Mouse (Mus musculus) lung, postnatal 4 days (tissue): Measurements from ENCODE around the gene Pam16.
"Not testable (repeated sequence)": the region's sequence is repeated elsewhere in the genome, so short reads cannot be mapped to it uniquely, and the experiment has no call there.

Source experiments
- DNase-seq, 2 experiments: peaks; one replicate each; pipeline ENCODE4 v3.0.0; 2021

Pam16 gene

DNA sequence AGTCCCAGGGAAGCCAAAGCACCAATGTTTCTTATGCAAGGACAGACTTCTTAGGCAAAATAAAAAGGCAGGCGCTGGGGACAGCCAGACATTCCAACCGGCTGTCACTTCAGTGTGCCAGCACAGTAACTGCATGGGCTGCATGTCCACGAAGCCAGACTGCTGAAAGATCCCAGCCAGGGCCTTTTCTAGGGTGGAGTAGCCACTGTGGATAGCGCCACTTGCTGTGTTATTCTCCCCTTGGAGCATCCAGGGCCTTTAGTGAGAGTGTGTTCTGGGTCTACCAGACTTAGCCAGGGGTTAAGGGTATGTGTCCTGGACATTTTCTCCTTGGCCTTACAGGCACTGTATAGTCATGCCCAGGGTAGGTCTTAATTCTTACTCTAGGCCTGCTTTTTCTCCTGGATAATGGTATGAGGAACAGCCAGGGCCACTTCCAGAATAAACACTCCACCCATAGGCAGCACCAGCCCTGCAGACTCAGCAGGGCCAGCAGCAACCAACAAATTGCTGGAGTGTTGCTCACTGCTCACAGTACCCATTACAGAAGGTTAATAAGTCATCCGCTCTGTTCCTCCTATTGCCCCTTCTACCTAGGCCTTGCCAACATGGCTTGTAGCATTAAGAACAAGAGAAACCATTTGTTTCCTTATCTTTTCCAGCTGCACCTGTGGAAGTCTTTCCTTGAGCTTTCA, 37.1 kb downstream of the Pam16 start:
- peak; percentile 42 to 57 for DNase-seq

DNA sequence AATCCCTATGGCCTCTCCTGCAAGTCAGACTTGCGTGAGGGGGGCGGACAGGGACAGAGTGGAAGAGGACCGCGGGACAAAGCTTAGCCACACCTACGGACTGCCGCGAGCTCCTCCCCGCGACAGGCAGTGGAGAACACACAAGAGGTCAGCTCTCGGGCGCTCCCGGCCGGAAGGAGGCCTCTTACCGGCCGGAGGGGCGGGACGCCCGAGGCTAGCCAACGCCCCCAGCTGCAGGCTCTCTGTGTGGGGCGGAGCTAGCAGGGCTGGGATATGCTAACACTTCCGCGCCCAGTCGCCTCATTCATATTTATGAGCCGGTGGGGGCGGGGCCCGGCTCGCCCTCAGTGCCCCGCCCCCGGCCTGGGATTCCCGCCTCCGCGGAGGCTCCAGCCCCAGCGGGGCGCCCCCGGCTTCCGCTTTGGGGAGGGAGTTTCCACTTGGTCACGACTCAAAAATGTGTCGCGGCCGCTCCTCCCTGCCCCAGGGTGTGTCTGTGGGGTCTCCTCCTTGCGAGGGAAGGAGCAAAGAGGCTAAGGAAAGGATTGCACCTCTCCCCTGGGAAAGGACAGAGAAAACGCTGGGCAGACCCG, 38.2 kb downstream of the Pam16 start:
- peak; percentile 99 to 100 for DNase-seq

DNA sequence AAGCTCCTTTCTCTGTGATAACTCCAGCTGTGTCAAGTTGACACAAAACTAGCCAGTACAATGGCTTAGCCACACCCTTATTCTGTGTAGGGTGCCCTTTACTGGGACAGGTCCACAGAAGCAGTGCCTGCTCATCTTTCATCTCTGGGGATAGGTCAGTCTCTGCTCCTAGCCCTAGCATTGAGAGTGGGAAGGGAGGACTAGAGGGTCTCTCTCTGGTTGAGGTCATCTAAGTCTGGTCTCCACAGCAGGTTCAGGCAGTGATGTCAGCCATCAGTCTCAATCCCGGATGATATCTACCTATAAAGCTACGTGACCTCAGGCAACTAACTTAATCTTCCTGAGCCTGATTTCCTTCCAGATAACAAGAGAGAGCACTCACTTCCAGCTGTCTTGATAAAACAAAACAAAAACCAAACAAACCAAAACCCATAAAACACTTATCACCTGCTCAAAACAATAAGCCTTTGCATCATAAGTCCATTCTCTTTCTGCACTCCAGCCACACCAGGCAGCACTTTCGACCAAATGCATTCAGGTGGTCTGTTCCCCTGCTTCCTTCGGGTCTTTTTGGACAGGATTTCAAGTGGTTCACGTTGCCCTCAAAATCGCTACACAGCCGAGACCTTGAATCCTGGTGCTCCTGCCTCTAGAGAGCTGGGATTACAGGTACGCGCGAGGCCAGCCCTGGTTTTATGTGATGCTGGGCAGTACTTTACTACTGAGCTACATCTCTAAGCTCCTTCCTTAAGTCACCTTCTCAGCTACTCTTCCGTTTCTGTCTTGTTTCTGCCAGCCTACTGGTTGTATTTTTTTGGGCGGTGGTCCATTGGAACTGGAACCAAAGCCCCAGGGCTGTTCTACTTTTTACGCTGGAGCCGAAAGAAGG, 38.9 kb downstream of the Pam16 start:
- no peak for DNase-seq

DNA sequence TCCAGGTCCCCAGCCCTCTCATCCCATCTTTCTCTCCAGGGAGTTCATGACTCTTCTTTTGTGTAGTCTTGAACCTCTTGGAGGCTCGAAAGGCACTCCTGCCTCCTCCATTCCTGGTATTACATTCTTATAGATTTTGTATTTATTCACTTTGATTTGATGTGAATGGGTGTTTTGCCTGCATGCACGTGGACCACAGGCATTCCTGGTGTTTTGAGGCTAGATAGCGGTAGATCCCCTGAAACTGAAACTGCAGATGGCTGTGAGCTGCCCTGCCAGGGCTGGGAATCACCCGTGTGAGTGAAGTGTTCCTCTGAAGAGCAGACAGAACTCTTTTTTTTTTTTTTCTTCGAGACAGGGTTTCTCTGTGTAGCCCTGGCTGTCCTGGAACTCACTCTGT, 40.4 kb downstream of the Pam16 start:
- DNase-seq = no peak

DNA sequence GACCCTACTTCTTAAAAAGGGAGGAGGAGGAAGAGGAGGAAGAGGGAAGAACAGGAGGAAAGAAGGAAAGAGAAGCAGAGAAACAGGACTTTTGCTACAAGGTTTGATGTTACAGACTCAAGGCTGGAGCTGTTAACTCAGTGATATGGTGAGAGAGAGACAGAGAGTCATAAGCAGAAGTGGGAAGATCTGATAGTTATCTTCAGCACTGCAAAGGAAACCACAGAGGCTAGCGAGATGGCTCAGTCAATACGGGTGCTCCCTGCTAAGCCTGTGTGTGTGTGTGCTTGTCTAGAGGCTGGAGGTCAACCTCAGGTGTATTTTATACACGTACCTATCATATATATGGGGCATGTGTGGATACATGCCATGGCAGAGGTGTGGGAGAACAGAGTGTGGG, 41.0 kb downstream of the Pam16 start:
- no peak for DNase-seq

DNA sequence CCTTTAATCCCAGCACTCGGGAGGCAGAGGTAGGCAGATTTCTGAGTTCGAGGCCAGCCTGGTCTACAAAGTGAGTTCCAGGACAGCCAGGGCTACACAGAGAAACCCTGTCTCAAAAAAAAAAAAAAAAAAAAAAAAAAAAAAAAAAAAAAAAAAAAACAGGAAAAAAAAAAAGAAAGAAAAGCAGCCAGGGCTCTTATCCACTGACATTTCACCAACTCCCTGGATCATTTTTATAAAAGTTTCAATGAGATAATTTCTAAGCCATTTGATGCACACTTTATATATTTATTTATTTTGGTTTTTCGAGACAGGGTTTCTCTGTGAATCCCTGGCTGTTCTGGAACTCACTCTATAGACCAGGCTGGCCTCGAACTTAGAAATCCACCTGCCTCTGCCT, 43.6 kb downstream of the Pam16 start:
- not testable (repeated sequence) for DNase-seq

DNA sequence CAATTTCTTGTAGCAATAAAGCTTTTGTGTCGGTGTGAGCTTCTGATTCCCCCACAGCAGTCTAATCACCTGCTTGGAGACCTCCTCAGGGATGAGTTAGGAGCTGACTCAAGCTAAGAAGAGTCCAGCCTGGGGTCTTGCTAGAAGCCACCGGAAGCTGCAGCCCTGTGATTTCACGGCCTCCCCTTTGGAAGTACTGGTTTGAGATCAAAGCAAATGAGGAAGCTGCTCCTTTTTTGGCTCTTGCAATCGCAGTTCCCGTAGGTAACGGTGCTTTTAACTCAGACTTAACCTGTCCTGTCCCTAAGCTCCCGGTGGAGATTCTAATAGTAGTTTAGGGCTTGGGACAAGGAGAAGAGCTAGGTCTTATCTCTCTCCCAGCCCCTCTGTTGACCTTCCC, 46.2 kb downstream of the Pam16 start:
- no peak for DNase-seq

DNA sequence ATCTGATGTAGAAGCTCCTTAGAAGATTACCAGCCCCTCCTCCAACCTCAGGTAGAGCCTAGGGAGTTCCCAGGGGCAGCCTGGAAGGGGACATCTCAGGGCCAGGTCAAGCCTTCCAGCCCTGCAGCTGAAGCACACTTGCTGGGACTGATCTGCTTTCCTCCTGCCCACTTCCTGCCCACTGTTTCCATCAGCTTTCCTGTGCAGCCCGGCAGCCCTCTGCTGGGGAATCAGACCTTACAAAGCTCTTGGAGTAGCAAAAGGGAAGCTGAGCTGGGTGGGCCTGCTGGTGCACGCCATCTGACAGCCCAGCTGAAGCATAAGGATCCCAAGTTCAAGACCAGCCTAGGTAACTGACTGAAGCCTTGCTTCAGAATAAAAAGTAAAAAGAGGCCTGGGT, 47.9 kb downstream of the Pam16 start:
- no peak for DNase-seq

DNA sequence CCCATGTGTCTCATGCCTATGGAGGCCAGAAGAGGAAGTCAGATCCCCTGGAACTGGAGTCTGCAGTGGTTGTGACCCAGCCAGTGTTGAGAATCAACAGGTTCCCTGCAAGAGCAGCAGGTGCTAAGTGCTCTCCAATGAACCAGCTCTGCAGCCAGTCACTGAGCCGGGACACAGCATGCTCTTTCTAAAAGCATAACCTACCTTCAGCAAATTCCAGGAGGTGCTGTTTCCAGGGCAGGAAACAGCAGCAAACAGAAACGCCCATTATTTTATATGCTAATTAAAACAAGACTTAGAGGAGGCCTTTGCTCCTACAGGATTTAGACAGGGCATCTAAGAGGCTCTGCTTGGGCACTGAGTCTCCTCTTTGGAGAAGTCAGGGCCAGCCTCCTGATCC, 48.8 kb downstream of the Pam16 start:
- no peak for DNase-seq

DNA sequence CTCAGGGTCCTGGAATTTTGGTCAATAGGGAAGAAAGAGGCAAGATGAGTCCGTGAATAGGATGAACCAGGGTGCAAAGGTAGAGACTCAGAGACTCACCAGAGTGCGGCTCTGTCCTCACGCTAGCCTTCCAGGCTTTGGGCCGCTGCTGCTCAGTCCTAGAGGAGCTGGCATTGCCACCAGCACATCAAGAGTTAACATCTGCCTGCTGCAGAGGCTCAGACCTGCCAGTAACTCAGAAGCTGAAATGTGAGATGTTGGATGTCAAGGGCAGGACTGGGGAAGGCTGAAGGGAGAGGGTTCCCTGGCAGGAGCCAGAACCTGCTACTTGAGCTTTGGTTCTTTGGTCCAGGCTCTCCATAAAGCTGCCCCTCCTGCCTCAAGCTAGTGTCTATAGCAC, 54.1 kb downstream of the Pam16 start:
- no peak for DNase-seq

DNA sequence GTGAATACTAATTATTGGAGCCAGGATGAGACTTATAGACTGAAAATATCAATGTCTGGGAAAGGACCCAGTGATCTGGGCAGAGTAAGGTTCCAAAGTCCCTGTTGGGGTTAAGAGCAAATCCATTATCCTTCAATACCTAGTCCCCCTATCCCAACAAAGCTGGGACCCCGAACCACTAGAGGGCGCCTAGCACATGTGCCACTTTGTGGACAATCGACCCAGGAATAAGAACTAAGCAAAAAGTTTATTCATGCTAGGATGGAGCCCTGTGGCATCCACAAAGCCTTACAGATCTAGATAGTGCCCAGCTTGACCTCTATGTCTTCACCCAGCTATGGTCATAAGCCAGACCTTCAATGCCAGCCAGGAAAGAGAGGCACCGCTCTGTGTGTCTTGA, 56.9 kb downstream of the Pam16 start:
- peak; percentile 79 to 89 for DNase-seq
